Mouse (Mus musculus): ENCODE measurements around the gene Tgm4. TPM values are rescaled to one million over a fixed set of nuclear protein-coding genes. Genes with fewer than 3 reads are reported as not detected.

Tgm4 gene
- polyA plus RNA-seq, 1 experiment from 2014 or later: not detected

DNA sequence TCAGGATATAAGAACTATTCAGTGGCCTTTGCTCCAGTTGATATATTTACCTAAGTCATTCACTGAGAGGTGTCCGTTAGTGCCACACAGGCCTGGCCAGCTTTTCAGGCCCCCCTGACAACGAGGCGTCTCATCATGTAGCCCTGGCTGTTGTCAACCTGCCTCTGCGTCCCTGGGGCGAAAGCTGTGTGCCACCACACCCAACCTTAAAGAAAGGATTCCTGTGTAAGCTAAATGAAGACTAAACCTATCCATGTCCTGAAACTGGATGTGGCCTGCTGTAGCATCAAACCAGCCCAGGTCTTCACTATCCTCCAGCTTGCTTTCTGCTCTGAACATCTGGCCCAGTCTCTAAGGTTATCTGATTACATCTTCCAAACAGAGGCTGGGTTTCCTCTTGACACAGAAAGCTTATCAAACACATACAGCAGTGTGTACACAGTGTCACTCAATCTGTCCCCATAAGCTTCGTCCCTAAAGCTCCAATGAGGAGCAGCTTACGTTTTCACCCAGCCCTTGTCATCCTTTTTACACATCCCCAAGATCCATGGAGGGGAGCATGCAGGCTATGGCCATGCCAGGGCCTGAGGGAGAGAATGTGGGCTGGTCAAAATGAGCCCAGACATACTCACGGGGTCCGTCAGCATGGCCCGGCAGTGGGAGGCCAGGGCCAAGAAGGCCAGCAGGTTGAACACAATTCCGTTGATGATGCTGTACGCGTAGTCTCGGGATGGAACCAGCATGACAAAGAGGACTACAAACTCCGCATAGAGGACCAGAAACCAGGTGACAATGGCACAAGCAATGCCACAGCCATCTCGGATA lies 65.3 kb downstream of the Tgm4 start:
- Histone ChIP-seq H3K4me3 (replicated peaks; ENCODE audit: low read depth, low read length) (no peak overlapping the region), H3K9me3 (replicated peaks; ENCODE audit: low read length) (no peaks in the 10 kb centered on the region), H3K4me2 (ENCODE audit: low read length) (no peak overlapping the region), H3K36me3 (ENCODE audit: insufficient read depth, low read length) (peaks cover 24% of the 10 kb centered on the region; the same call in 1 of the 2 replicates), H3K27ac (no peak overlapping the region), H3K9ac (ENCODE audit: low read depth, low read length) (no peak overlapping the region), H3K27me3 (ENCODE audit: insufficient read depth, low read length) (no peaks in the 10 kb centered on the region), H3K4me1 (replicated peaks; ENCODE audit: insufficient read depth, low read length) (no peaks in the 10 kb centered on the region)
- ATAC-seq (replicated peaks; ENCODE audit: low FRiP score, low read depth): no peak
- WGBS: 95% methylated on average over 16 of the region's 16 CpGs
- DNase-seq (ENCODE audit: low spot score): no peak
- TF ChIP-seq CTCF (IDR thresholded peaks at IDR 0.05; ENCODE audit: low read depth): no peak

DNA sequence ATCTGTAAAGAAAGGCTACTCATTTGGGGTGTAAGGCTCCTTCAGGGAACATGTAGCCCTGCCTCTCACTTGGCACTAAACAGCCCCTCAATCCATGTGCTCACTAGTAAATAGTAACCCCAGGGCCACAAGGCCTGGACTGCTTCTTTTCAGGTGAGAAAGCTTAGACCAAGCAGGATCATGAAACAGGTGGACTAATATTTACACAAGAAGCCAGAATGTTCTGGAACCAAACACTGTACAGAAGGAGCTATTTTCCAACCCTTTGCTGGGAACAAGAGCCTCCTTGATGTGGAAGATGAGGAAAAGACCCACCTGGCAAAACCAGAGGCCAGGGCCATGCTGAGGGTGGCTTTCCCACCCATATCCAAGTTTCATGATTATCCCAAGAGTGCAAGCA lies 68.9 kb downstream of the Tgm4 start:
- Histone ChIP-seq H3K4me2 (ENCODE audit: low read length) (no peak overlapping the region), H3K27ac (no peak overlapping the region), H3K36me3 (ENCODE audit: insufficient read depth, low read length) (0 out of 2 replicates have a peak, but pooled peaks cover 9% of the 10 kb centered on the region), H3K27me3 (ENCODE audit: insufficient read depth, low read length) (no peaks in the 10 kb centered on the region), H3K4me3 (replicated peaks; ENCODE audit: low read depth, low read length) (no peak overlapping the region), H3K4me1 (replicated peaks; ENCODE audit: insufficient read depth, low read length) (no peaks in the 10 kb centered on the region), H3K9ac (ENCODE audit: low read depth, low read length) (no peak overlapping the region), H3K9me3 (replicated peaks; ENCODE audit: low read length) (no peaks in the 10 kb centered on the region)
- DNase-seq (ENCODE audit: low spot score) (no peak), ATAC-seq (replicated peaks; ENCODE audit: low FRiP score, low read depth) (no peak)
- TF ChIP-seq CTCF (IDR thresholded peaks at IDR 0.05; ENCODE audit: low read depth): no peak

DNA sequence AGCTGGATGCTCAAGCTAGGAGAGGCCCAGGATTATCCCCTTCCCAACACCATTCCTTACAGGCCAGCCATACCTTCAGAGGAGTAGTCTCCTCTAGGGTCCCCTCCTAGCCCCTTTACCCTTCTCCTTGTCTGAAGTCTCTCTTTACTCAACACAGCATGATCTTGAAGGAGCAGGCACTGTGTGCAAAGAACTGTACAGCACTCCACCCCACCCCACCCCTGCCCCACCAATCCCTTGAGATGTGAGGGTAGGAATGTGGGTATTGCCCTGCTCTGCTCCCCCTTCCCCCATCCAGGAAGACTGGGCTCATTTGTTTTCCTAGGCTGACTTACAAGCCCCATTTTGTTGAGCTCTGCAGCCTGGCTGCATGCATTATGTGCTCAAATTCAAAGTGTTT lies 69.8 kb downstream of the Tgm4 start:
- Histone ChIP-seq H3K27ac (no peak overlapping the region), H3K27me3 (ENCODE audit: insufficient read depth, low read length) (no peaks in the 10 kb centered on the region), H3K9ac (ENCODE audit: low read depth, low read length) (no peak overlapping the region), H3K4me3 (replicated peaks; ENCODE audit: low read depth, low read length) (no peak overlapping the region), H3K4me1 (replicated peaks; ENCODE audit: insufficient read depth, low read length) (no peaks in the 10 kb centered on the region), H3K36me3 (ENCODE audit: insufficient read depth, low read length) (0 out of 2 replicates have a peak, but pooled peaks cover 9% of the 10 kb centered on the region), H3K9me3 (replicated peaks; ENCODE audit: low read length) (no peaks in the 10 kb centered on the region), H3K4me2 (ENCODE audit: low read length) (no peak overlapping the region)
- no peak for TF ChIP-seq CTCF (IDR thresholded peaks at IDR 0.05; ENCODE audit: low read depth)
- no peak for DNase-seq (ENCODE audit: low spot score)
- no peak for ATAC-seq (replicated peaks; ENCODE audit: low FRiP score, low read depth)

DNA sequence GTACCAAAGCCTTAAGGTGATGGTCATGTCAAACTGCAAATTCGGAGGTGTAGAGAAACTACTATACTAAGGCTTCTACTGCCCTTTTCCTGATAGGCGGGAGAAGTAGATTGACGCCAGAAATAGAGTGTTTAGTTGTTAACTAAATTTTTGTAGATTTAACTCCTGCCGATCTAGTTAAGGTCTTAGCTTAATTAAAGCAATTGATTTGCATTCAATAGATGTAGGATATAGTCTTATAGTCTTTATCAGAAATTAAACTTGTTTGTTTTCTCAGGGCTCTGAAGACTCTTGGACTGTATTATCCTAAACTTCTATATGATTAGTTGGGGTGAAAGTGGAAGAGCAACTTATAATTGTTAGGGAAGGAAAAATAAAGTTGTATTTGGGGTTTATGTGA lies 72.7 kb downstream of the Tgm4 start:
- H3K4me3 ChIP-seq (replicated peaks; ENCODE audit: low read depth, low read length): no peak overlapping the region
- no peaks in the 10 kb centered on the region for H3K9me3 ChIP-seq (replicated peaks; ENCODE audit: low read length)
- no peaks in the 10 kb centered on the region for H3K36me3 ChIP-seq (ENCODE audit: insufficient read depth, low read length)
- TF ChIP-seq CTCF (IDR thresholded peaks at IDR 0.05; ENCODE audit: low read depth): no peak
- no peak overlapping the region for H3K27ac ChIP-seq
- H3K9ac ChIP-seq (ENCODE audit: low read depth, low read length): no peak overlapping the region
- no peaks in the 10 kb centered on the region for H3K27me3 ChIP-seq (ENCODE audit: insufficient read depth, low read length)
- no peak for DNase-seq (ENCODE audit: low spot score)
- peak; percentile 66; the same call in 1 of the 2 replicates for ATAC-seq (replicated peaks; ENCODE audit: low FRiP score, low read depth)
- 97% methylated on average over 4 of the region's 4 CpGs for WGBS
- H3K4me1 ChIP-seq (replicated peaks; ENCODE audit: insufficient read depth, low read length): peaks cover 6% of the 10 kb centered on the region
- no peak overlapping the region for H3K4me2 ChIP-seq (ENCODE audit: low read length)

DNA sequence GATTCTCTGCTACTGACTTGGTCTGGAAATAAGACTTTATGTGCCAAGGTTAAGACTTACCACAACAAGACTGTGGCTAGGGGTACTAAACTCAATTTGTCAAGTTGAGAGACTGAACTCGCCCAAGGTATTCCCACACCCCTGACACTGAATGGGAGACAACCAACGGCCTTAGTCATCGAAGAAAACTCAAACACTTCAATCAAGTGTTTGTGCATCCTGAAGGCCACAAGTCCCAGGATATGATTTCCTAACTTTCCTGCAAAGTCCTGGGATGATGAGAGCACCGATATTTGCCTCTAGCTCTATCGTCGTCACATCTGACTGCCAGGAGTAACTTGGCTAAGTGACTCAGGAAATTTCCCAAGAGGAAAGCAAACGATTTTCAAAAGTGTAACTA lies 74.7 kb downstream of the Tgm4 start:
- Histone ChIP-seq H3K27me3 (ENCODE audit: insufficient read depth, low read length) (no peaks in the 10 kb centered on the region), H3K36me3 (ENCODE audit: insufficient read depth, low read length) (no peaks in the 10 kb centered on the region), H3K27ac (no peak overlapping the region), H3K4me1 (replicated peaks; ENCODE audit: insufficient read depth, low read length) (peaks cover 13% of the 10 kb centered on the region), H3K9ac (ENCODE audit: low read depth, low read length) (no peak overlapping the region), H3K4me3 (replicated peaks; ENCODE audit: low read depth, low read length) (no peak overlapping the region), H3K9me3 (replicated peaks; ENCODE audit: low read length) (no peaks in the 10 kb centered on the region), H3K4me2 (ENCODE audit: low read length) (no peak overlapping the region)
- no peak for ATAC-seq (replicated peaks; ENCODE audit: low FRiP score, low read depth)
- TF ChIP-seq CTCF (IDR thresholded peaks at IDR 0.05; ENCODE audit: low read depth): no peak
- DNase-seq (ENCODE audit: low spot score): no peak
- WGBS: 82% methylated on average over 7 of the region's 7 CpGs

DNA sequence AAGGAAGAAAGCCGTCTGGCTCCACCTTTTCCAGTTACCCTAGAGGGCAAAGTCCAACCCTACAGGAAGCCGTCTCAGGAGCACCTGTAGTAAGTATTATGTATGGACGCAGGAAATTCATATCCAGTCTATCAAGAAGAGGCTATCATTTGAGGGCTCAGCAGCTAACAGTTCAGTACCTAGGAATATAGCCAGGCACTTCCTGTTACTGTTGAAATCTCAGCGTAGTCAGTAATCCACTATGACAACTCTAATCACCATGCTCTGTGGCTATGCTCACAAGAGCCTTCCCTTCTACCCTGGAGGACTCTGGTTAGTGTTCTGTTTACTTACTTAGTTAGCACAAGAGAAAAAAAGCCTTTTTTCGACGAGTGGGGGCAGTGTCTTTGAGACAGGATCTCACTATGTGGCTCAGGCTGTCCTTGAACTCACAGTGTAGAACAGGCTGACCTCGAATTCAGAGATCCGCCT lies 77.3 kb downstream of the Tgm4 start:
- Histone ChIP-seq H3K27me3 (ENCODE audit: insufficient read depth, low read length) (no peaks in the 10 kb centered on the region), H3K27ac (no peak overlapping the region), H3K9me3 (replicated peaks; ENCODE audit: low read length) (no peaks in the 10 kb centered on the region), H3K4me1 (replicated peaks; ENCODE audit: insufficient read depth, low read length) (peaks cover 13% of the 10 kb centered on the region), H3K4me3 (replicated peaks; ENCODE audit: low read depth, low read length) (peak overlapping the region; percentile 96; the same call in 1 of the 2 replicates), H3K36me3 (ENCODE audit: insufficient read depth, low read length) (0 out of 2 replicates have a peak, but pooled peaks cover 2% of the 10 kb centered on the region), H3K4me2 (ENCODE audit: low read length) (peak overlapping the region; percentile 85), H3K9ac (ENCODE audit: low read depth, low read length) (no peak overlapping the region)
- WGBS: 49% methylated on average over 8 of the region's 8 CpGs
- TF ChIP-seq CTCF (IDR thresholded peaks at IDR 0.05; ENCODE audit: low read depth): no peak
- DNase-seq (ENCODE audit: low spot score) (no peak), ATAC-seq (replicated peaks; ENCODE audit: low FRiP score, low read depth) (no peak)

Data from kidney, postnatal 0 days (tissue).